Mouse (Mus musculus) MEL (cell line): ENCODE measurements at regions not wholly inside any gene's neighbourhood (a gene's known extent, or its start where the extent isn't known, plus 50 kb on each side); places are given as distances from the start of the nearest gene placed in this dataset.

ENCODE experiments used
- DNase-seq: peaks from one replicate; pipeline ENCODE4 v3.0.0; 2011; ENCODE audit warnings: low read depth, low spot score
- H3K27ac ChIP-seq: 2 replicates; pipeline ENCODE4 v1.5.1; 2012; ENCODE audit warnings: low read depth, mild to moderate bottlenecking, control low read depth, low read length, moderate library complexity; ENCODE audit not compliant: control insufficient read depth
- H3K27me3 ChIP-seq, 2 experiments: fragments of 150-350 bp in 1 of 2; sonication (generic) in 1 of 2; 2 replicates each; pipeline ENCODE4 v1.6.1; 2012; ENCODE audit warnings: low read length in 2 of 2, mild to moderate bottlenecking in 2 of 2, improper control_type of control experiment in 1 of 2, moderate library complexity in 1 of 2; ENCODE audit not compliant: insufficient read depth in 2 of 2, control insufficient read depth in 1 of 2
- H3K36me3 ChIP-seq, 2 experiments: 2 replicates each; pipeline ENCODE4 v1.6.1; 2012 to 2014; ENCODE audit warnings: low read length in 2 of 2, improper control_type of control experiment in 1 of 2, inconsistent platforms in 1 of 2, mild to moderate bottlenecking in 1 of 2; ENCODE audit not compliant: insufficient read depth in 2 of 2, control insufficient read depth in 1 of 2
- H3K4me1 ChIP-seq, 2 experiments: fragments of 150-350 bp in 1 of 2; sonication (generic) in 1 of 2; 2 replicates each; pipeline ENCODE4 v1.6.1; 2012; ENCODE audit warnings: low read length in 2 of 2, improper control_type of control experiment in 1 of 2, mild to moderate bottlenecking in 1 of 2; ENCODE audit not compliant: insufficient read depth in 2 of 2, control insufficient read depth in 1 of 2
- H3K4me3 ChIP-seq, 2 experiments: fragments of 150-350 bp in 1 of 2; sonication (generic) in 1 of 2; 2 replicates each; pipeline ENCODE4 v1.5.1; 2012; ENCODE audit warnings: low read depth in 2 of 2, low read length in 2 of 2, mild to moderate bottlenecking in 2 of 2, moderate library complexity in 2 of 2, control low read depth in 1 of 2, improper control_type of control experiment in 1 of 2; ENCODE audit not compliant: control insufficient read depth in 1 of 2, insufficient read depth in 1 of 2
- H3K79me2 ChIP-seq: 2 replicates; pipeline ENCODE4 v1.6.1; 2012; ENCODE audit warnings: mild to moderate bottlenecking, low read length, moderate library complexity; ENCODE audit not compliant: control insufficient read depth, poor library complexity, insufficient read depth
- H3K9ac ChIP-seq: 2 replicates; pipeline ENCODE4 v1.6.1; 2012; ENCODE audit warnings: low read depth, mild to moderate bottlenecking, control low read depth, low read length, moderate library complexity; ENCODE audit not compliant: control insufficient read depth, poor library complexity, severe bottlenecking
- H3K9me3 ChIP-seq: fragments of 150-350 bp; sonication (generic); replicated peaks from 2 replicates; pipeline ENCODE4 v1.6.1; 2012; ENCODE audit warnings: mild to moderate bottlenecking, low read length, improper control_type of control experiment, moderate library complexity; ENCODE audit not compliant: insufficient read depth
- BHLHE40 ChIP-seq: IDR thresholded peaks from 2 replicates; pipeline ENCODE4 v1.6.1; 2012; ENCODE audit warnings: low read depth, mild to moderate bottlenecking, inconsistent platforms, low read length, improper control_type of control experiment, borderline replicate concordance
- CHD1 ChIP-seq: IDR thresholded peaks from 2 replicates; pipeline ENCODE4 v1.6.1; 2012; ENCODE audit warnings: low read depth, mild to moderate bottlenecking, inconsistent platforms, low read length, improper control_type of control experiment
- CHD2 ChIP-seq: IDR thresholded peaks from 2 replicates; pipeline ENCODE4 v1.6.1; 2011; ENCODE audit warnings: low read length, improper control_type of control experiment
- ETS1 ChIP-seq: IDR thresholded peaks from 2 replicates; pipeline ENCODE4 v1.6.1; 2012; ENCODE audit warnings: low read depth, mild to moderate bottlenecking, inconsistent platforms, low read length, improper control_type of control experiment, moderate library complexity
- KAT2A ChIP-seq: conservative IDR thresholded peaks from 2 replicates; pipeline ENCODE4 v1.6.1; 2012; ENCODE audit warnings: low read depth, low read length, improper control_type of control experiment, inconsistent platforms
- MAFK ChIP-seq: IDR thresholded peaks from 2 replicates; pipeline ENCODE4 v1.6.1; 2011; ENCODE audit warnings: low read depth, mild to moderate bottlenecking, low read length, improper control_type of control experiment, borderline replicate concordance
- MAX ChIP-seq: IDR thresholded peaks from 2 replicates; pipeline ENCODE4 v1.6.1; 2011; ENCODE audit warnings: low read length, improper control_type of control experiment
- MAZ ChIP-seq: IDR thresholded peaks from 2 replicates; pipeline ENCODE4 v1.6.1; 2012; ENCODE audit warnings: low read depth, mild to moderate bottlenecking, inconsistent platforms, low read length, improper control_type of control experiment
- MXI1 ChIP-seq: IDR thresholded peaks from 2 replicates; pipeline ENCODE4 v1.6.1; 2011; ENCODE audit warnings: mild to moderate bottlenecking, low read depth, low read length, improper control_type of control experiment
- MYB ChIP-seq: IDR thresholded peaks from 2 replicates; pipeline ENCODE4 v1.6.1; 2011; ENCODE audit warnings: mild to moderate bottlenecking, low read depth, low read length, improper control_type of control experiment
- NELFE ChIP-seq: IDR thresholded peaks from 2 replicates; pipeline ENCODE4 v1.6.1; 2011; ENCODE audit warnings: low read depth, low read length, improper control_type of control experiment
- POLR2AphosphoS5 ChIP-seq: IDR thresholded peaks from 2 replicates; pipeline ENCODE4 v1.6.1; 2012; ENCODE audit warnings: low read depth, borderline replicate concordance, mild to moderate bottlenecking, inconsistent platforms, low read length, moderate library complexity, mixed read lengths
- RAD21 ChIP-seq: IDR thresholded peaks from 2 replicates; pipeline ENCODE4 v1.6.1; 2011; ENCODE audit warnings: mild to moderate bottlenecking, low read depth, low read length, improper control_type of control experiment
- RCOR1 ChIP-seq: IDR thresholded peaks from 2 replicates; pipeline ENCODE4 v1.6.1; 2012; ENCODE audit warnings: low read depth, mild to moderate bottlenecking, inconsistent platforms, low read length, improper control_type of control experiment
- USF1 ChIP-seq: IDR thresholded peaks from 2 replicates; pipeline ENCODE4 v1.6.1; 2014; ENCODE audit warnings: low read depth, mild to moderate bottlenecking, inconsistent platforms, low read length, improper control_type of control experiment, moderate library complexity
- USF2 ChIP-seq, 2 experiments: IDR thresholded peaks; 2 replicates each; pipeline ENCODE4 v1.6.1; 2011 to 2012; ENCODE audit warnings: improper control_type of control experiment in 2 of 2, low read length in 2 of 2, borderline replicate concordance in 1 of 2, inconsistent platforms in 1 of 2, low read depth in 1 of 2, mild to moderate bottlenecking in 1 of 2; ENCODE audit not compliant: insufficient read depth in 1 of 2
- ZC3H11A ChIP-seq: IDR thresholded peaks from 2 replicates; pipeline ENCODE4 v1.6.1; 2012; ENCODE audit warnings: low read depth, mild to moderate bottlenecking, inconsistent platforms, low read length, improper control_type of control experiment
- ZMIZ1 ChIP-seq: IDR thresholded peaks from 2 replicates; pipeline ENCODE4 v1.6.1; 2012; ENCODE audit warnings: low read depth, mild to moderate bottlenecking, inconsistent platforms, low read length, improper control_type of control experiment, moderate library complexity
- ZNF384 ChIP-seq: IDR thresholded peaks from 2 replicates; pipeline ENCODE4 v1.6.1; 2012; ENCODE audit warnings: low read depth, mild to moderate bottlenecking, inconsistent platforms, low read length, improper control_type of control experiment

DNA sequence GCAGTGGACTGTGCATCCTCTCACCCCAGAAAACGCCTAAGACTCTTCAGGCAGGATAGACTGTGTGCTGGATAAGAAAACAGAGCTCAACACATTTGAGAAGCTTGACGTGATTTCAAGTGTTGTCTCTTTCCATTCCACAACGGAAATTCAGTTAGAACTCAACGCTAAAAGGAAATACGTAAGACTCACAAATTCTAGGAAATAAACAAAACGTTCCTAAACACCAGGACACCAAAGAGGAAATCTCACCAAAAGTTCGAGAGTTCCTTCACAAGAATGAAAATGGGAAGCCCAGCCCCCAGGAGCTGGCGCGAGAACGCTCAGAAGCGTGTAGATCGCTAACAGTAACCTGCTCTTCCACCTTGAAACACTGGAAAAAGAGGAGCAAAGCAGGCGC is 72.7 kb upstream of the A530016L24Rik start:
- Histone ChIP-seq H3K36me3 (no peaks in the 10 kb centered on the region), H3K79me2 (no peaks in the 10 kb centered on the region), H3K4me3 (no peak overlapping the region), H3K27me3 (no peaks in the 10 kb centered on the region; a peak in 1 of 4 replicates), H3K9ac (no peak overlapping the region), H3K9me3 (no peaks in the 10 kb centered on the region), H3K27ac (no peak overlapping the region), H3K4me1 (no peaks in the 10 kb centered on the region)
- no peak for TF ChIP-seq NELFE
- no peak for TF ChIP-seq ZMIZ1
- TF ChIP-seq ETS1: no peak
- no peak for TF ChIP-seq CHD2
- TF ChIP-seq MAZ: no peak
- no peak for TF ChIP-seq CHD1
- TF ChIP-seq RAD21: no peak
- no peak for TF ChIP-seq USF2 (IDR thresholded peaks at IDR 0.05; ENCODE audit: borderline replicate concordance in 1 of 2, insufficient read depth in 1 of 2, low read depth in 1 of 2, low read length in 2 of 2)
- TF ChIP-seq ZNF384: no peak
- TF ChIP-seq MXI1: no peak
- no peak for TF ChIP-seq BHLHE40
- TF ChIP-seq ZC3H11A: no peak
- no peak for TF ChIP-seq KAT2A
- TF ChIP-seq USF1: no peak
- no peak for TF ChIP-seq MAX
- DNase-seq: no peak

DNA sequence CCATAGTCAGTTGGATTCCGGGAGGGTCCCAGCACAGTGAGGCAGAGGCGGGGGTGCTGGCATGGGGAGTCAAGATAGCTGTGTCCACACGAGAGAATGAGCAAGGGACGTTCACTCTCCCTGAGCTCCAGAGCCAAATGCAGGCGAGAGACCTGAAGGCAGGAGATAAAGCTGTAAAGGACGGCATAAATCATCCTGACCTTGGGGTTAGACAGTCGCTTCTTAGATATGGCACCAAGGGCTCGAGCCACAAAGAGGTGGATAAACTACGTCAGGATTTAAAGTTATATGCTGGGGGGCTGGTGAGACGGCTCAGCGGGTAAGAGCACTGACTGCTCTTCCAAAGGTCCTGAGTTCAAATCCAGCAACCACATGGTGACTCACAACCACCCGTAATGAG is 70.6 kb upstream of the A530016L24Rik start:
- H3K4me1 ChIP-seq: no peaks in the 10 kb centered on the region
- no peak for DNase-seq
- no peaks in the 10 kb centered on the region for H3K79me2 ChIP-seq
- no peaks in the 10 kb centered on the region for H3K9me3 ChIP-seq
- no peak overlapping the region for H3K4me3 ChIP-seq
- no peak for TF ChIP-seq RCOR1
- no peak for TF ChIP-seq ZC3H11A
- no peak for TF ChIP-seq MAZ
- no peak for TF ChIP-seq USF2 (IDR thresholded peaks at IDR 0.05; ENCODE audit: borderline replicate concordance in 1 of 2, insufficient read depth in 1 of 2, low read depth in 1 of 2, low read length in 2 of 2)
- TF ChIP-seq POLR2AphosphoS5: no peak
- no peak for TF ChIP-seq MAFK
- TF ChIP-seq MYB: no peak
- TF ChIP-seq MXI1: no peak
- TF ChIP-seq RAD21: no peak
- peaks cover 0 to 1% of the 10 kb centered on the region in 2 experiments; a peak in 2 of 4 replicates for H3K27me3 ChIP-seq
- no peak overlapping the region for H3K27ac ChIP-seq
- no peaks in the 10 kb centered on the region for H3K36me3 ChIP-seq
- H3K9ac ChIP-seq: no peak overlapping the region
